Mouse (Mus musculus) gastrocnemius, postnatal 25 days (tissue): ENCODE results near the gene Dennd1c. TPM values are rescaled to one million over a fixed set of nuclear protein-coding genes. Genes with fewer than 3 reads are reported as not detected.

Experiments used
- DNase-seq: peaks from one replicate; pipeline ENCODE4 v3.0.0; 2022
- total RNA-seq, 2 experiments: library from RNA; stranded (reverse); gene quantifications; 1 replicate in 1 of 2; 2 replicates in 1 of 2; pipeline ENCODE4 v1.2.3; 2021

Gene Dennd1c
- total RNA-seq, 2 experiments from 2014 or later: 0.31 to 1.2 TPM

DNA sequence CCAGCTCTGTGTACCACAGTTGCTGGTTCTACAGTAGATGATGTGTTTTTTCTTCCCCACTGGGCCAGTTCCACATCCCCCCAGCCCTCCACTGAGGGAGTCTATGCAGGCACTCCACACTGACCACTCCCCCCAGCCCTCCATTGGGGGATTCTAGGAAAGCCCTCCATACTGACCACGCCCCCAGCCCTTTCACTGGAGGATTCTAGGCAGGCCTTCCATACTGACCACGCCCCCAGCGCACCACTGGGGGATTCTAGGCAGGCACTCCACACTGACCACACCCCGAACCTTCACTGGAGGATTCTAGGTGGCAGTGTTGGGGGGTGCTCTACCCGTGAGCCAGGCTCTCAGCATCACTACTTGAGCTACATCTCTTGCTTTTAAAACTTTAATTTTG is 30.9 kb downstream of the Dennd1c start:
- no peak for DNase-seq

DNA sequence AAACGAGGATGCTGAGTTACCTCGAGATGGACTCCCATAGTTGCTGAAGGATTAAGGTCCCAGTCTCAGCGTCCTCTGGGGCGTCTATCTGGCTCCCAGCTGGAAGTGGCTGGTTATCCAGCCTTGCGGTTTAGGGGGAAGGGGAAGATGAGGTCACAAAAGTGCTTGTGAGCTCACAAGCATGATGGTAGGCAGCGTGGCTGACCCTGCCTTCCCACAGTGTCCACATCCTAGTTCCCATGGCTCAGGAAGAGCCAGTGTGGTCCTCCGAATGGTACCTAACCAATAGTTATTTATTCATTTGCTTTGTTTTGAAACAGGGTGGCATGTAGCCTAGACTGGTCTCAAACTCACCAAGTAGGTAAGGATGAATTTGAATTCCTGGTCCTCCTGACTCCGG is 36.8 kb downstream of the Dennd1c start, which contains the start of gene Slc25a41:
TSS of gene Slc25a41 (minus strand) at position 101 of the 400 bp plus-strand sequence.
- DNase-seq: no peak

GRCm38 (mm10) chr17:57038978-57039377 is 39.3 kb downstream of the Dennd1c start:
- no peak for DNase-seq

DNA sequence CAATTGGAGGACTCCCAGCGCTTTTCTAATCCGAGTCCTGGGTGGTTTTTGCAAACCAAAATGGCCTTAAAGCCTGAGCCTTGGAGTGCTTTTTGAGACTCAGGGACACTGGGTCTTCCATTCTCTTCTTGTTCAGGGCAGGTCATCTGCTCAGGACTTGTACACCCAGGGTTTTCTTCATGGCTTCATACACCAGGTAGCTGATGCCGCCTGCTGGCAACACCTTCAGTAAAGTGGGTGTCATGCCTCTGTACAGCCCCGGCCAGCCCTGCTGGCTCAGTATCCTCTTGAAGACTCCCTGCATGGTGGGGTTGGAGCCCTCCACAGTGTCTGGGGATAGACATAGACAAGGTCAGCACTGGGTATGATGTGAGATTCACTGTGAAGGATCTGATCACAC is 45.5 kb downstream of the Dennd1c start:
- no peak for DNase-seq

DNA sequence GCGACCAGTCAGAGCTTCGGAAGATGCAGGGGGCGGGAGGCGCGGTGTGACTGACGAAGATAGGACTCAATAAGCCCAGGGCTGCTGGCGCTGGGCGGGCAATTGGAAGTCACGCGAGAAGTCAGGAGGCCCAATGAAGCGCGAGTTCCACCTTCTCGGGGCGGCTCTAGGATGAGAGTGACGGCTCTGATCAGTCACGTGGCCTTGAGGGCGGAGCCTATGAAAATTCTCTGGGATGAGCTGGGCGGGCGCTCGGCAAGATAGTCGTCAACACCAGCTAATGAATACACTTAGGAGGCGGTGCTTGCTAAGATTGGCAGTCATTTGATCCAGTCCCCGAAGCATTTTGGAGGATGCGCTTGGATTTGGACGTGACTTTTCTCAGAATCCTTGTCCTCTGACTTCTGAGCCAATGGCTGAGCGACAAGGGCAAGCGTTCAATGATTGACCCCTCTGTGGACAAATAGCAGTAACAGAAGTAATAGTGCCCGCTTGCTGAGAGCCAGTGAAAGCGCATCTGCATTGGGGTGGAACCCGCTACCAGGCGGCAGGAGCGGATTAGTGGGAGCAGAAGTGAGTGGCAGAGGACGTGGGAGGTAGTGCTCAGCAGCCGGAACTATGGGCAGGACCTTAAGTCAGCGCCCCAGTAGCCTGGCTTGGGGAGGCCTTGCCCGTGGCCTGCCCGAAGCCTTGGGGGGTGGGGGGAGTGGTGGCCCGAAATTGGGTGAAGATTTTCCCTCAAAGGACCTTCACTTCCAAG is 46.5 kb downstream of the Dennd1c start:
- DNase-seq: peak; percentile 100

DNA sequence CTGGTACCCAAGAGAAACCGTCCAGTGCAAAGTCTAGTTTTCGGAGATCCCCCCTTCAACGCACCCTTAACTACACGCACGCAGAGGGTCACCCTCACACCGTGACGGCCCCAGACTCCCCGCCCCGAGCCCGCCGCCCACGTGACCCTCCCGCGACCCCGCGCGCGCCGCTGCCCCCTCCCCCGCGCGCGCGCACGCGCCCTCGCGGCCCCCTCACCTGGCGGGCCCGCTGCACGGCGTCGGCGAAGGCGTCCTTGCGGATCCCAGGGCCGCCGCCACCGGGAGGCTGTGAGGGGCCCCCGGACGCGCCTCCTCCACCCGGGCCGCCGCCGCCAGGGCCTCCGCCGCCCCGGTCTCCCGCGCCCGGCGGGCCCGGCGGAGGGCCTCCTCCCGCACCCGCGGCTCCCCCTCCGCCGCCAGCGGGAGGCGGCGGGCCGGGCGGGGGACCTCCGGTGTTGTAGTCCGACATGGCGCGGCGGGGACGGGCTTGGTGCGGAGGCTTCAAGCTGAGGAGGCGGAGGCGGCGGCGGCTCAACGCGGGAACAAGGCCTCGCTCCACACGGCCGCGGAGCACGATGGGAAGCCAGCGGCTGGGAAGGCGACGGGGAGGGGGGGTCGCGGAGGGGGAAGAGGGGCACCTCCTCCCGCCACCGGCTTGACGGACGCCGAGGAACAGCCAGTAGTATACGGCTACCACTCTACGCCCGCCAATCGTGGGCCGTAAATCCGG is 47.2 kb downstream of the Dennd1c start, which contains the start of gene Khsrp:
TSS of gene Khsrp (minus strand) at position 592 of the 730 bp plus-strand sequence.
- no peak for DNase-seq

DNA sequence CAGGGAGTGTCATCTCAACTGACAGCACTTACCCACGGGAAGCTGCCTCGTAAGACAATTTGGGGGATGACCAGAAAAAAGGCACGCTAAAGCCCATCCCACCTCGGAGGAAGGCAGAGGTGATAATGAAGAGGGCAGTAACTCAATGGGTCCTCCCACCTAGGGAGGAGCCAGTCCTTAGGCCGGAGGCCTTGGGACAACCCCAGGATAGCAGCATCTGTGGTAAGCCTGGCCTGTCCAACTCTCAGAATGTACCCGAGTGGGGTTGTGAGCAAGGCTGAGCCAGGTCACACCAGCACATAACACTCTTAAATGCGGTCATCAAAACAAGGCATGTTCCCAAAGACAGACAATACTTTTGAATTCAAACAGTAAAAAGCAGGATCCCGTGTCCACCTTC is 48.6 kb downstream of the Dennd1c start:
- no peak for DNase-seq

GRCm38 (mm10) chr17:57027471-57027870 is 50.8 kb downstream of the Dennd1c start:
- no peak for DNase-seq

GRCm38 (mm10) chr17:57020960-57021359 is 57.4 kb downstream of the Dennd1c start:
- no peak for DNase-seq

DNA sequence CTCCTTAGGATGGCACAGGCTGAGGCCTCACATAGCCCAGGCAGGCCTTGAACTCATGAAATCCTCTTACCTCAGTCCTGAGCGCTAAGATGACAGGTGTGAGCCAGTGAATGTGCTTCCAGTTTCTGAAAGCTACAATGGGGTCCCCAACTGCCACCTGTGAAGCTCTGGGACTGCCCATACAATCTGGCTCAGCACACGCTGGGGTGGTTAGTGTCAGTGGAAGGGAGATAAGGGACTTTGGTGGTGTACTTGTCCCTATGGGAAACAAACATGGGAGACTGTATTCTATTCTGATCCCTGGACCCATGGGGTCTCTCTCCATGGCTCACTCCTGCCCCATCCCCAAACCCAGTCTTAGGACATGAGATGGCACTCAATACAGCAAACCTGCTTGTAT is 58.6 kb downstream of the Dennd1c start:
- no peak for DNase-seq

Other genes starting within 250 kb of the Dennd1c start
- gene Rfx2, start 247.5 kb downstream of the Dennd1c start, total RNA-seq: 1 to 10 TPM; 3.0 to 4.1 TPM
- gene Acsbg2, start 204.1 kb downstream of the Dennd1c start, total RNA-seq: not detected
- not detected for gene 1700061G19Rik, start 203.0 kb downstream of the Dennd1c start, total RNA-seq
- 10 to 100 TPM; 16.0 to 16.5 TPM for gene Mllt1, start 143.1 kb downstream of the Dennd1c start, total RNA-seq
- not detected for gene Acer1, start 96.4 kb downstream of the Dennd1c start, total RNA-seq
- gene Clpp, start 88.2 kb downstream of the Dennd1c start, total RNA-seq: 10 to 100 TPM; 29.8 to 31.3 TPM
- gene Alkbh7, start 81.2 kb downstream of the Dennd1c start, total RNA-seq: 10 to 100 TPM; 24.4 to 28.3 TPM
- gene Pspn, start 78.5 kb downstream of the Dennd1c start, total RNA-seq: not detected
- gene Gtf2f1, start 67.2 kb downstream of the Dennd1c start, total RNA-seq: 10 to 100 TPM; 16.1 to 18.7 TPM
- not detected for gene Gm17949, start 67.0 kb downstream of the Dennd1c start, total RNA-seq
- gene Khsrp, start 47.0 kb downstream of the Dennd1c start, total RNA-seq: 10 to 100 TPM; 23.4 to 24.1 TPM
- not detected for gene Slc25a41, start 36.9 kb downstream of the Dennd1c start, total RNA-seq
- under 1 TPM; 0.77 to 0.99 TPM for gene Crb3, start 19.4 kb downstream of the Dennd1c start, total RNA-seq
- gene Slc25a23, start 18.7 kb downstream of the Dennd1c start, total RNA-seq: 10 to 100 TPM; 35.8 to 48.9 TPM
- 1 to 10 TPM; 1.1 to 1.3 TPM for gene Tubb4a, start 9.3 kb upstream of the Dennd1c start, total RNA-seq
- gene Tnfsf9, start 26.8 kb upstream of the Dennd1c start, total RNA-seq: under 1 TPM; 0.27 to 0.41 TPM
- not detected for gene Cd70, start 71.3 kb upstream of the Dennd1c start, total RNA-seq
- gene Tnfsf14, start 115.7 kb upstream of the Dennd1c start, total RNA-seq: not detected
- gene C3, start 149.6 kb upstream of the Dennd1c start, total RNA-seq: 10 to 100 TPM in 1 of 2 experiments, 1 to 10 TPM in 1; 2.5 to 26.2 TPM
- 10 to 100 TPM; 20.7 to 22.7 TPM for gene Gpr108, start 169.9 kb upstream of the Dennd1c start, total RNA-seq
- 100 to 1,000 TPM; 132 to 134 TPM for gene Trip10, start 170.9 kb upstream of the Dennd1c start, total RNA-seq
- under 1 TPM; 0.33 to 0.56 TPM for gene Vav1, start 200.6 kb upstream of the Dennd1c start, total RNA-seq